Mouse (Mus musculus) neural tube, embryonic 14.5 days (tissue): ENCODE results near the gene Tmprss9. TPM values are rescaled to one million over a fixed set of nuclear protein-coding genes. Genes with fewer than 3 reads are reported as not detected.

Source experiments
- ATAC-seq: fragments of 200-750 bp; cut with Nextera tagmentation; 2 replicates; pipeline ENCODE4 v1.8.0; 2017; ENCODE audit warnings: low read depth, mild to moderate bottlenecking, moderate TSS enrichment, moderate library complexity
- H3K27ac ChIP-seq: fragments of 300-500 bp; sonication (generic); 2 replicates; pipeline ENCODE4 v1.5.1; 2014; ENCODE audit warnings: low read depth, mild to moderate bottlenecking, control low read depth, low read length, moderate library complexity, mixed read lengths
- H3K27me3 ChIP-seq: fragments of 300-500 bp; sonication (generic); 2 replicates; pipeline ENCODE4 v1.6.1; 2014; ENCODE audit warnings: low read length; ENCODE audit not compliant: control insufficient read depth, insufficient read depth
- H3K36me3 ChIP-seq: fragments of 300-500 bp; sonication (generic); 2 replicates; pipeline ENCODE4 v1.6.1; 2014; ENCODE audit warnings: low read length, mixed read lengths; ENCODE audit not compliant: control insufficient read depth, insufficient read depth
- H3K4me1 ChIP-seq: fragments of 300-500 bp; sonication (generic); 2 replicates; pipeline ENCODE4 v1.6.1; 2014; ENCODE audit warnings: low read length; ENCODE audit not compliant: control insufficient read depth, insufficient read depth
- H3K4me2 ChIP-seq: fragments of 300-500 bp; sonication (generic); 2 replicates; pipeline ENCODE4 v1.6.1; 2014; ENCODE audit warnings: mild to moderate bottlenecking, low read depth, low read length, control low read depth
- H3K4me3 ChIP-seq: fragments of 300-500 bp; sonication (generic); 2 replicates; pipeline ENCODE4 v1.5.1; 2014; ENCODE audit warnings: low read depth, low read length, control low read depth, mixed read lengths
- H3K9ac ChIP-seq: fragments of 300-500 bp; sonication (generic); replicated peaks from 2 replicates; pipeline ENCODE4 v1.6.1; 2014; ENCODE audit warnings: low read depth, mild to moderate bottlenecking, control low read depth, low read length, mixed read lengths
- H3K9me3 ChIP-seq: fragments of 300-500 bp; sonication (generic); 2 replicates; pipeline ENCODE4 v1.6.1; 2016; ENCODE audit warnings: low read length; ENCODE audit not compliant: control insufficient read depth
- WGBS: fragments of 180-500 bp; shearing (Covaris S2); extraction: QIAGEN DNeasy Blood & Tissue Kit; methylation state at CpG from one replicate; pipeline ENCODE4 v1.1.7; 2014; 5-methylcytosine and 5-hydroxymethylcytosine counted together
- polyA plus RNA-seq: library from polyadenylated mRNA; unstranded; fragments of >200 nt; fragmentation: Nextera tagmentation; extraction: Ambion mirVana; gene quantifications from 2 replicates; pipeline ENCODE4 v1.2.1, GENCODE M21; 2014

Gene Tmprss9
- polyA plus RNA-seq, 1 experiment from 2014 or later: 0.13 TPM

- 98% methylated on average over 5 of the region's 5 CpGs for WGBS
- H3K4me3 ChIP-seq: no peak overlapping the region
- no peak for ATAC-seq
- peaks cover 3% of the 10 kb centered on the region; the same call in 1 of the 2 replicates for H3K4me1 ChIP-seq
- no peak overlapping the region for H3K9ac ChIP-seq
- H3K4me2 ChIP-seq: no peak overlapping the region
- no peaks in the 10 kb centered on the region for H3K9me3 ChIP-seq
- no peak overlapping the region for H3K27ac ChIP-seq
- H3K27me3 ChIP-seq: no peaks in the 10 kb centered on the region
- H3K36me3 ChIP-seq: 0 out of 2 replicates have a peak, but pooled peaks cover 9% of the 10 kb centered on the region
Observed at GRCm38 (mm10) chr10:80862305-80862704, 9.3 kb upstream of the Tmprss9 start.

- no peaks in the 10 kb centered on the region for H3K9me3 ChIP-seq
- peaks cover 20% of the 10 kb centered on the region; the same call in 1 of the 2 replicates for H3K36me3 ChIP-seq
- ATAC-seq: peak; percentile 18; the same call in 1 of the 2 replicates
Observed at GRCm38 (mm10) chr10:80864446-80864845, 7.2 kb upstream of the Tmprss9 start.

GRCm38 (mm10) chr10:80870993-80871392 is 655 bp upstream of the Tmprss9 start:
- H3K27me3 ChIP-seq: no peaks in the 10 kb centered on the region
- no peak overlapping the region for H3K4me3 ChIP-seq
- no peak for ATAC-seq
- no peaks in the 10 kb centered on the region for H3K9me3 ChIP-seq
- H3K27ac ChIP-seq: no peak overlapping the region
- peaks cover 11% of the 10 kb centered on the region; the same call in 1 of the 2 replicates for H3K36me3 ChIP-seq
- no peaks in the 10 kb centered on the region for H3K4me1 ChIP-seq
- WGBS: 85% methylated on average over 3 of the region's 6 CpGs
- no peak overlapping the region for H3K9ac ChIP-seq
- H3K4me2 ChIP-seq: no peak overlapping the region

More at GRCm38 (mm10) chr10:80864446-80864845, 7.2 kb upstream of the Tmprss9 start:
- Histone ChIP-seq H3K9ac (no peak overlapping the region), H3K4me1 (no peaks in the 10 kb centered on the region), H3K4me3 (no peak overlapping the region), H3K27ac (no peak overlapping the region), H3K4me2 (no peak overlapping the region), H3K27me3 (no peaks in the 10 kb centered on the region)
- WGBS: 70% methylated on average over 16 of the region's 16 CpGs

- H3K4me1 ChIP-seq: no peaks in the 10 kb centered on the region
- H3K27me3 ChIP-seq: no peaks in the 10 kb centered on the region
- H3K9me3 ChIP-seq: no peaks in the 10 kb centered on the region
- H3K27ac ChIP-seq: no peak overlapping the region
- no peaks in the 10 kb centered on the region for H3K36me3 ChIP-seq
- ATAC-seq: no peak
- H3K9ac ChIP-seq: 0 out of 2 replicates have a peak overlapping the region, but pooled peaks have one; percentile 3
- WGBS: 82% methylated on average over 9 of the region's 9 CpGs
- H3K4me2 ChIP-seq: no peak overlapping the region
- H3K4me3 ChIP-seq: no peak overlapping the region
Observed at GRCm38 (mm10) chr10:80874035-80874434, 2.4 kb downstream of the Tmprss9 start.

- Histone ChIP-seq H3K4me2 (no peak overlapping the region), H3K9me3 (no peaks in the 10 kb centered on the region), H3K27me3 (no peaks in the 10 kb centered on the region), H3K27ac (no peak overlapping the region), H3K4me3 (no peak overlapping the region), H3K4me1 (no peaks in the 10 kb centered on the region), H3K36me3 (no peaks in the 10 kb centered on the region), H3K9ac (no peak overlapping the region)
- WGBS: 28% methylated on average over 5 of the region's 5 CpGs
- ATAC-seq: no peak
Observed at GRCm38 (mm10) chr10:80876028-80876427, 4.4 kb downstream of the Tmprss9 start.

GRCm38 (mm10) chr10:80876594-80876993 is 4.9 kb downstream of the Tmprss9 start:
- H3K27ac ChIP-seq: no peak overlapping the region
- WGBS: 28% methylated on average over 3 of the region's 3 CpGs
- ATAC-seq: no peak
- no peaks in the 10 kb centered on the region for H3K4me1 ChIP-seq
- no peak overlapping the region for H3K4me3 ChIP-seq
- H3K36me3 ChIP-seq: no peaks in the 10 kb centered on the region
- no peaks in the 10 kb centered on the region for H3K9me3 ChIP-seq
- no peak overlapping the region for H3K9ac ChIP-seq
- H3K27me3 ChIP-seq: no peaks in the 10 kb centered on the region
- no peak overlapping the region for H3K4me2 ChIP-seq

GRCm38 (mm10) chr10:80880131-80880641 is 8.5 kb downstream of the Tmprss9 start:
- 25% methylated on average over 5 of the region's 5 CpGs for WGBS
- Histone ChIP-seq H3K4me2 (no peak overlapping the region), H3K4me1 (no peaks in the 10 kb centered on the region), H3K27ac (no peak overlapping the region), H3K36me3 (no peaks in the 10 kb centered on the region), H3K9ac (no peak overlapping the region), H3K9me3 (no peaks in the 10 kb centered on the region), H3K4me3 (no peak overlapping the region), H3K27me3 (no peaks in the 10 kb centered on the region)
- ATAC-seq: no peak; the same call in 1 of the 2 replicates

- no peak for ATAC-seq
- H3K4me3 ChIP-seq: no peak overlapping the region
- WGBS: 76% methylated on average over 2 of the region's 2 CpGs
Observed at GRCm38 (mm10) chr10:80880901-80881300, 9.3 kb downstream of the Tmprss9 start.

GRCm38 (mm10) chr10:80881301-80881700 is 9.7 kb downstream of the Tmprss9 start:
- Histone ChIP-seq H3K27ac (no peak overlapping the region), H3K4me3 (no peak overlapping the region), H3K4me2 (no peak overlapping the region), H3K27me3 (no peaks in the 10 kb centered on the region), H3K4me1 (no peaks in the 10 kb centered on the region), H3K9ac (no peak overlapping the region), H3K9me3 (no peaks in the 10 kb centered on the region), H3K36me3 (no peaks in the 10 kb centered on the region)
- 22% methylated on average over 10 of the region's 10 CpGs for WGBS
- no peak for ATAC-seq

More at GRCm38 (mm10) chr10:80880901-80881300, 9.3 kb downstream of the Tmprss9 start:
- no peak overlapping the region for H3K27ac ChIP-seq
- H3K9ac ChIP-seq: no peak overlapping the region
- H3K36me3 ChIP-seq: no peaks in the 10 kb centered on the region
- H3K27me3 ChIP-seq: no peaks in the 10 kb centered on the region
- H3K4me2 ChIP-seq: no peak overlapping the region
- no peaks in the 10 kb centered on the region for H3K4me1 ChIP-seq
- no peaks in the 10 kb centered on the region for H3K9me3 ChIP-seq
